Mouse (Mus musculus): ENCODE measurements at regions not wholly inside any gene's neighbourhood (a gene's known extent, or its start where the extent isn't known, plus 50 kb on each side); places are given as distances from the start of the nearest gene placed in this dataset.

DNA sequence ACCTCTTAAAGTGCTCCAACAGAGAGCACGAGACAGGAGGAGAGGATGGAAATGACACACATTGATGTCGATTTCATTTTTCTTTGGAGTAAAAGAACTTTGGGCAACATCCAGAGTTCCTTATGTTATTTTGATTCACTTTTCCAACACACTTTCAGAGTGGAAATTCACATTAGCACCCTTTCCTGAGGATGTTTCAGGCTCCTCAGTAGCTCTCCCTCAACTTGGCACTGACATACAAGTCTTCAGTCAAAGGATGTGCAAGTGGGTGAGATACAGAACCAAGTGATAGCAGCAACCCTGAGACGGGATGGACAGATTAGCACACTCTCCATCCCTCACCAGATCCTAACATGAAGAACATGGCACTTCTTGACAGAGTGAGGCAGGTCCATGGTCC is 60.0 kb upstream of the Tmem108 start:
- TF ChIP-seq POLR2A (IDR thresholded peaks at IDR 0.05; ENCODE audit: low read depth, low read length) (no peak), ZC3H11A (IDR thresholded peaks at IDR 0.05; ENCODE audit: low read depth, low read length) (no peak), EP300 (IDR thresholded peaks at IDR 0.05; ENCODE audit: low read length) (no peak), TCF12 (IDR thresholded peaks at IDR 0.05; ENCODE audit: low read depth, low read length) (no peak), USF2 (conservative IDR thresholded peaks at IDR 0.05; ENCODE audit: low read depth, low read length) (no peak), MAX (IDR thresholded peaks at IDR 0.05; ENCODE audit: low read length) (no peak), RCOR1 (conservative IDR thresholded peaks at IDR 0.05; ENCODE audit: low read depth, low read length) (no peak), UBTF (IDR thresholded peaks at IDR 0.05; ENCODE audit: low read depth, low read length) (no peak)
